Mouse (Mus musculus) E14TG2a.4 (cell line): ENCODE measurements around the gene Acsf3.

Source experiments
- H3K27me3 ChIP-seq: 2 replicates; pipeline ENCODE4 v1.6.1; 2014; ENCODE audit warnings: low read length, control low read depth; ENCODE audit not compliant: insufficient read depth
- H3K36me3 ChIP-seq: 2 replicates; pipeline ENCODE4 v1.6.1; 2014; ENCODE audit warnings: low read length, control low read depth; ENCODE audit not compliant: insufficient read depth
- H3K4me1 ChIP-seq: replicated peaks from 2 replicates; pipeline ENCODE4 v1.6.1; 2014; ENCODE audit warnings: low read depth, low read length, control low read depth
- H3K4me3 ChIP-seq: replicated peaks from 2 replicates; pipeline ENCODE4 v1.5.1; 2014; ENCODE audit warnings: mild to moderate bottlenecking, low read length
- H3K9me3 ChIP-seq: 2 replicates; pipeline ENCODE4 v1.6.1; 2014; ENCODE audit warnings: low read length, control low read depth
- CTCF ChIP-seq: conservative IDR thresholded peaks from 2 replicates; pipeline ENCODE4 v1.5.1; 2014; ENCODE audit warnings: low read length
- NANOG ChIP-seq: IDR thresholded peaks from 2 replicates; pipeline ENCODE4 v1.6.1; 2014; ENCODE audit warnings: borderline replicate concordance, low read length, mixed read lengths
- POU5F1 ChIP-seq: IDR thresholded peaks from 2 replicates; pipeline ENCODE4 v1.6.1; 2014; ENCODE audit warnings: low read length, borderline replicate concordance

Gene Acsf3

GRCm38 (mm10) chr8:122751342-122751741 lies 23.9 kb upstream of the Acsf3 start:
- no peak overlapping the region; the same call in 1 of the 2 replicates for H3K4me3 ChIP-seq
- peaks cover 6% of the 10 kb centered on the region; the same call in 1 of the 2 replicates for H3K4me1 ChIP-seq
- TF ChIP-seq CTCF (no peak), POU5F1 (no peak), NANOG (no peak)
- peaks cover 43% of the 10 kb centered on the region for H3K27me3 ChIP-seq
- H3K9me3 ChIP-seq, result no peaks in the 10 kb centered on the region
- no peaks in the 10 kb centered on the region for H3K36me3 ChIP-seq

GRCm38 (mm10) chr8:122752111-122752721 lies 23.1 kb upstream of the Acsf3 start:
- Histone ChIP-seq H3K9me3 (no peaks in the 10 kb centered on the region), H3K36me3 (no peaks in the 10 kb centered on the region), H3K27me3 (peaks cover 35% of the 10 kb centered on the region), H3K4me1 (peaks cover 6% of the 10 kb centered on the region; the same call in 1 of the 2 replicates), H3K4me3 (peak overlapping the region; percentile 66)
- TF ChIP-seq NANOG, result no peak
- TF ChIP-seq POU5F1, result no peak
- no peak for TF ChIP-seq CTCF

GRCm38 (mm10) chr8:122758597-122758996 lies 16.7 kb upstream of the Acsf3 start:
- Histone ChIP-seq H3K4me1 (0 out of 2 replicates have a peak, but pooled peaks cover 5% of the 10 kb centered on the region), H3K4me3 (no peak overlapping the region), H3K9me3 (no peaks in the 10 kb centered on the region), H3K36me3 (no peaks in the 10 kb centered on the region), H3K27me3 (no peaks in the 10 kb centered on the region)
- TF ChIP-seq NANOG, result no peak
- no peak for TF ChIP-seq CTCF
- no peak for TF ChIP-seq POU5F1

GRCm38 (mm10) chr8:122760116-122760515 lies 15.2 kb upstream of the Acsf3 start:
- Histone ChIP-seq H3K4me3 (no peak overlapping the region), H3K36me3 (no peaks in the 10 kb centered on the region), H3K9me3 (no peaks in the 10 kb centered on the region), H3K4me1 (0 out of 2 replicates have a peak, but pooled peaks cover 5% of the 10 kb centered on the region), H3K27me3 (no peaks in the 10 kb centered on the region)
- no peak for TF ChIP-seq NANOG
- TF ChIP-seq CTCF, result no peak
- TF ChIP-seq POU5F1, result no peak

- Histone ChIP-seq H3K36me3 (no peaks in the 10 kb centered on the region), H3K4me1 (0 out of 2 replicates have a peak, but pooled peaks cover 5% of the 10 kb centered on the region), H3K9me3 (no peaks in the 10 kb centered on the region), H3K4me3 (no peak overlapping the region), H3K27me3 (no peaks in the 10 kb centered on the region)
- TF ChIP-seq POU5F1, result no peak
- no peak for TF ChIP-seq CTCF
- no peak for TF ChIP-seq NANOG
Observed at GRCm38 (mm10) chr8:122761109-122761508, 14.2 kb upstream of the Acsf3 start.

- Histone ChIP-seq H3K4me1 (0 out of 2 replicates have a peak, but pooled peaks cover 5% of the 10 kb centered on the region), H3K4me3 (no peak overlapping the region), H3K9me3 (no peaks in the 10 kb centered on the region), H3K27me3 (no peaks in the 10 kb centered on the region), H3K36me3 (no peaks in the 10 kb centered on the region)
- TF ChIP-seq POU5F1, result no peak
- TF ChIP-seq NANOG, result no peak
- TF ChIP-seq CTCF, result no peak
Observed at GRCm38 (mm10) chr8:122762731-122763266, 12.5 kb upstream of the Acsf3 start.

- Histone ChIP-seq H3K4me3 (no peak overlapping the region), H3K27me3 (no peaks in the 10 kb centered on the region; the same call in 1 of the 2 replicates), H3K9me3 (no peaks in the 10 kb centered on the region), H3K4me1 (0 out of 2 replicates have a peak, but pooled peaks cover 5% of the 10 kb centered on the region), H3K36me3 (no peaks in the 10 kb centered on the region)
- TF ChIP-seq CTCF (no peak), POU5F1 (no peak), NANOG (no peak)
Observed at GRCm38 (mm10) chr8:122763267-122763738, 12.0 kb upstream of the Acsf3 start.

GRCm38 (mm10) chr8:122764790-122765474 lies 10.4 kb upstream of the Acsf3 start:
- Histone ChIP-seq H3K4me1 (0 out of 2 replicates have a peak, but pooled peaks cover 7% of the 10 kb centered on the region), H3K27me3 (peaks cover 14% of the 10 kb centered on the region), H3K4me3 (no peak overlapping the region), H3K9me3 (no peaks in the 10 kb centered on the region), H3K36me3 (no peaks in the 10 kb centered on the region)
- TF ChIP-seq POU5F1, result no peak
